Mouse (Mus musculus) ES-CJ7 (cell line): ENCODE data around the gene Kcnq1.

Experiments
- DNase-seq: peaks from one replicate; pipeline ENCODE4 v3.0.0; 2011; ENCODE audit warnings: low read depth, low spot score

Kcnq1 gene

GRCm38 (mm10) chr7:143093847-143094246, 12.3 kb upstream of the Kcnq1 start:
- no peak for DNase-seq

GRCm38 (mm10) chr7:143094592-143095553, 11.3 kb upstream of the Kcnq1 start, which contains the start of gene Trpm5:
Gene Trpm5, minus strand, starts transcription at chr7:143094642.
- peak; percentile 62 for DNase-seq

GRCm38 (mm10) chr7:143095554-143095907, 10.6 kb upstream of the Kcnq1 start:
- no peak for DNase-seq

GRCm38 (mm10) chr7:143100759-143101158, 5.4 kb upstream of the Kcnq1 start:
- no peak for DNase-seq

GRCm38 (mm10) chr7:143105258-143105897, 784 bp upstream of the Kcnq1 start:
- no peak for DNase-seq

GRCm38 (mm10) chr7:143106672-143107465, 707 bp downstream of the Kcnq1 start:
- DNase-seq: peak; percentile 38

GRCm38 (mm10) chr7:143108200-143108599, 2.0 kb downstream of the Kcnq1 start:
- no peak for DNase-seq

- no peak for DNase-seq
Measured at GRCm38 (mm10) chr7:143108996-143109660, 3.0 kb downstream of the Kcnq1 start.

GRCm38 (mm10) chr7:143109696-143110095, 3.5 kb downstream of the Kcnq1 start:
- no peak for DNase-seq

- no peak for DNase-seq
Measured at GRCm38 (mm10) chr7:143110803-143111202, 4.6 kb downstream of the Kcnq1 start.

- DNase-seq: no peak
Measured at GRCm38 (mm10) chr7:143111719-143112118, 5.6 kb downstream of the Kcnq1 start.

GRCm38 (mm10) chr7:143112395-143112794, 6.2 kb downstream of the Kcnq1 start:
- DNase-seq: no peak

GRCm38 (mm10) chr7:143114773-143115172, 8.6 kb downstream of the Kcnq1 start:
- DNase-seq: peak; percentile 68

- peak; percentile 64 for DNase-seq
Measured at GRCm38 (mm10) chr7:143116521-143116920, 10.4 kb downstream of the Kcnq1 start.

GRCm38 (mm10) chr7:143119407-143119806, 13.2 kb downstream of the Kcnq1 start:
- peak; percentile 78 for DNase-seq

- peak; percentile 87 for DNase-seq
Measured at GRCm38 (mm10) chr7:143119826-143120225, 13.7 kb downstream of the Kcnq1 start.

- peak; percentile 45 for DNase-seq
Measured at GRCm38 (mm10) chr7:143122191-143122590, 16.0 kb downstream of the Kcnq1 start.

GRCm38 (mm10) chr7:143123876-143124669, 17.9 kb downstream of the Kcnq1 start:
- DNase-seq: peak; percentile 95

GRCm38 (mm10) chr7:143124902-143125301, 18.7 kb downstream of the Kcnq1 start:
- DNase-seq: no peak

GRCm38 (mm10) chr7:143132815-143133214, 26.7 kb downstream of the Kcnq1 start:
- DNase-seq: no peak
